Mouse (Mus musculus): Measurements from ENCODE around the gene Crtac1. TPM values are rescaled to one million over a fixed set of nuclear protein-coding genes. Genes with fewer than 3 reads are reported as not detected.

The Crtac1 gene
- polyA plus RNA-seq, 1 experiment = 0.29 TPM

DNA sequence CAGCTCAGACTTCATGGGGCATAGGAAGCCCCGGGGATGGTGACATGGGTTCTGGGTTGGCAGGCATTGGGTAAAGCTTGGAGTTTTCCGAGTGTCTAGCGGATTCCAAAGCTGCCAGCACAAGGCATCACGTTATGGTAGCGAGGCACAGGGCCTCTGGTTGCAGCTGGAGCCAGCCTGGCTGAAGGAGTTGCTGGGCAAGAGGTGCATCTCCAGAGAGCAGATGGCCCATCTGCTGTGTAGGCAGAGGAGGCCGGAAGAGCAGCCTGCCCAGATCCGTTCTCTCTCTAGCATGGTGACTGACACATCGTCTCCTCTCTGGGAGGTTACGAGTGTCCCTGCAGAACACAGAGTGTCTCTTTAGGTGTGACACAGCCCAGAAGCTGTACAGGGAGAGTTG, 103.4 kb downstream of the Crtac1 start:
- DNase-seq (ENCODE audit: low spot score) = no peak

DNA sequence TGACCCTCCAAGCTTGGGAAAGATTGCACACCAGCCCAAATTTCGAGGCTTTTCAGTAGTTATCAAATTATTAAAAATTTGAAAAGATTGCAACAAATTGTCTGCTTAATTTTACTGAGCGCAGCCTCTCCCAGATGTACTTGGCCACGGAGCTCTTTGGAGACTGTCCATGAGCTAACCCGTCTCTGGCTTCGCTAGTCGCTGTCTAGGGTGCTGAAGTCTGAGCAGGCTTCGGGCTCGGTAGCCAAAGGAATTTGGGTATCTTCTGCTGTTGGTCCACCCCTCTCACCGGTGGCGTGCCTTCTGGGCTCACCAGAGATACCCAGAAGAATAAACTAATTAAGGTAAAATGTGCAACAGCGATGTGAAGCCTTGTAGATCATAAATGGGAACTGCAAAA, 105.7 kb downstream of the Crtac1 start:
- no peak for DNase-seq (ENCODE audit: low spot score)

DNA sequence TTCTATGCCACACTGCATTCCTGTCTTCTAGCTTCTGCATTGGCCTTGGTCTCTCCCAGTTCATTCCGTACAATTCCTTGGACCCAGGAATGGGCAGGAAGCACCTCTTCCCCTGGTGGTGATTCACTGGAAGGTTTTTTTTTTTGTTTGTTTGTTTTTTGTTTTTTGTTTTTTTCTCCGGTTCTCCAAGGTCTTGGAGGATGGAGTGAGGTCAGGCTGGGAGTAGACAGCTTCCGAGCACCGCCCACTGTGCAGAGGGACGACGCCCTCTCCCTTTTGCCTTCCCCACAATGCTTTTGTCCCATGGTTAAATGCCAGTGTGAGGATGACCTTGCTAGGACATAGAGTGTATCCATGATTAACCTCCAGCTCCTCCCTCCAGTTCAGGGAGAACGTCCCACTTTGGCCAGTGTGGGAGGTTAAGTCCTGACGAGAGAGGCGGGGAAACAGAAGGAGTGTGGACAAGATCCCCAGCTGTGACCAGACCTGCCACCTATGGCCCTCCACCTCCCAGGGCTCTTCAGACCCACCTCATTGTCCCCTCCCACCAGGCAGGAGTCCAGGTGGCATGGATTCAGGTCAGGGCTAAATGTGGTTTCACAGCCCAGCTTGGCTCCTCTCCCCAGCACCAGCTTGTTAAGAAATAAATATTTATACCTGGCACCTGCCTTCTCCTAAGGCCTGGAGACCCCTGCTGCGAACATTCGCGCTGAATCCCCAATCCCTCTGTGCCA, 109.1 kb downstream of the Crtac1 start:
- no peak for DNase-seq (ENCODE audit: low spot score)

DNA sequence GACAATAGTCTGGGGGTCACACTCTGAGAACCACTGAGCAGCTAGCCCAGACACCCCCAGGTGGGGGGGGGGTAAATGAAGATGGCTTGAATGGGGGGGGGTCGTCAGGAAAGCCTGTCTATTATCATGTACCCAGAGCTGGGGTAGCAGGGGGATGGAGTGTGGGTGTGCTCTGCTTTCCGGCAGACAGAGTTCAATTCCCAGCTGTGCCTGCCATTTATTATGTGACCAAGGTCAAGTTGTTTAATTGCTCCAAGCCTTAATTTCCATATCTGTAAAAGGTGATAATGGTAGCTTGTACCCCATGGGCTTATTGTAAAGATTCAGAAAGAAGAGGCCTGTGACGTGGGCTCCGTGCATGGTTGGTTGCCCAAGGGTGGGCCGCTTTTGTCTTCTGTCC, 109.6 kb downstream of the Crtac1 start:
- DNase-seq (ENCODE audit: low spot score) = no peak

DNA sequence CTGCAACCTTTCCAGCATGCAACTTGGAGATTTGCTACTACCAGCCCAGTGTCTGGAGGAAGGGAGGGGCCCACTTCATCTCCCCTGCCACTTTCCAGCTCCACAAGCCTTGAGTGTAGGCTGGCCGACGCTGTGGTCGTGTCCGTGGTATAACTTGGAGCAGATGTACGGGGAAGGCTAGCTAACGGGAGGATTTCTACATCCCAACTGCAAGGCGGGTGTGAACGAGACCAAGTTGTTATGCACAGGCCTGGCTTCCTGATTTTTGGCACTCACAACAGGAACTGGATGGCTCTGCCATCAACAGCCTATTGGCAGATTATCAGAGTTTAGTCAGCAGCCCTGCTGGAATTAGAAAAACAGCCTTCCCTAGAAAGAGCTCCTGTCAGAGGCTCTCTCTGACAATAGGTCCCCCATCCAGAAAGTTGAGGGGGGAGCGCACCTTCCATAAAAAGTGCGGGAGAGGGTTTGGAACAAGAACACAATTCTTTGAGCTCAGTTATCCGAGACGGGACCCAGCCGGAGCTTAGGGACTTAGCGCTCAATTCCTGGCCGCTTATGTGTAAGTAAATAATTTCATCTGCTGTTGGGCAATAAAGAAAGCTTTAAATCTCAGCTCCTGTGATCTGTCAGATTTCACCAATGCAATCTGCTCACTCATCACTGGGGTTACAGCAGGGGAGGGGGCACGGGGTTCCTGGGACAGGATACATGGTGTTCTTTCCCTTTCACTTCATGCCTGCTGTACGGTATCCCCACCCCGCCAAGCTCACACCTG, 113.7 kb downstream of the Crtac1 start:
- DNase-seq (ENCODE audit: low spot score) = no peak

DNA sequence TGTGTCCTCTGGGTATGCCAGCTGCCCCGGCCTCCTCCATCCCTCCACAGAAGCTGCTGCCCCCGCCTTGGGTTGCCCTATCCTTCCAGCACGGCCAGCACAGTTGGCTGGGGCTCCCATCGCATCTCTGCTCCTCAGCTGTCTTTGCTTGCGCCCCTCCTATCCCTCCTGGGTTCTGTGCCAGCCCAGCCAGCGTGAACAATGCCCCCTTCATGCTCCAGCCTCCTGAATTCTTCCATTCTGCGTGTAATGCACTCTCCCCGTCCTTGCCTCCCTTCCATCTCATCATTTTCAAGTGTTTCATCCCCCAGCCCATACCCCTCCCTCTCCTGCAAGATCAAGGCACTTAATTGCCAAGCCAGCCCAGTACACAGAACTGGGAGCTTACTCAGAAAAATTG, 114.6 kb downstream of the Crtac1 start:
- no peak for DNase-seq (ENCODE audit: low spot score)

DNA sequence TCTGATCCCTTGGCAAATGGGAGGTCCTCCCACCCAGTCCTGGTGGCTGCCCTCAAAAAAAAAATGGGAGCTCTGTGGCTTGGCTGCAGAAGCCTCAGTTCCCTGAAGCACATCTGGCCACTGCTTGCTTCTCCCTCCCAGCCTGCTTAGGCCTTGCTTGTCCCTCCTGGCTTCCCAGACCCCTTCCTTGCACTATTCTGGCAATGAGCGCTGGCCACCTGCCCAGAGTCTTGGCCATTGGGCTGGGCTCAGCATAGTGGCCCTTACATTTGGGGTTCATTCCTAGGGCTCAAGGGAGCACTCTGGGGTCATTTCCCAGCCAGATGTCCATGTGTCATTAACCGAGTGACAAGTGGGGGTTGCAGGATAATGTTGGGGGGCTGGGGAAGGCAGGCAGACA, 115.1 kb downstream of the Crtac1 start:
- no peak for DNase-seq (ENCODE audit: low spot score)

DNA sequence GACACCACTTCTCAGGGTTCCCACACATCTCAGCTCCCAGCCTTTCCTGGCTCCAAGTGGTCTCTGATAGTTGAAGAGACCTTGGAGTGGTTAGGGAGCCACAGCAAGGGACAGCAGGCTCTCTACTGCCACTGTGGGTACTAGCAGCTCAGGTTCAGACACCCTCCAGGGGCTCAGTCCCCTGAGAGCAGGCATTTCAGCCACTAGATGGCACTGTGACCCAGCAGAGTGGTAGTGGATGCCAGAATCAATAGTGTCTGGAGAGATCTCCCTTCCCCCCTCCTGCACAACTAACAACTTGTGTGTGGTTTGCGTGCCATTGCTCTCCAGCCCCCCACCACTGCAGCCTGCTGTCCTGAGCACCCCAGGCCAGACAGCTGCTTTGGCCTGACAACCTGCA, 115.7 kb downstream of the Crtac1 start:
- DNase-seq (ENCODE audit: low spot score) = peak; percentile 41

DNA sequence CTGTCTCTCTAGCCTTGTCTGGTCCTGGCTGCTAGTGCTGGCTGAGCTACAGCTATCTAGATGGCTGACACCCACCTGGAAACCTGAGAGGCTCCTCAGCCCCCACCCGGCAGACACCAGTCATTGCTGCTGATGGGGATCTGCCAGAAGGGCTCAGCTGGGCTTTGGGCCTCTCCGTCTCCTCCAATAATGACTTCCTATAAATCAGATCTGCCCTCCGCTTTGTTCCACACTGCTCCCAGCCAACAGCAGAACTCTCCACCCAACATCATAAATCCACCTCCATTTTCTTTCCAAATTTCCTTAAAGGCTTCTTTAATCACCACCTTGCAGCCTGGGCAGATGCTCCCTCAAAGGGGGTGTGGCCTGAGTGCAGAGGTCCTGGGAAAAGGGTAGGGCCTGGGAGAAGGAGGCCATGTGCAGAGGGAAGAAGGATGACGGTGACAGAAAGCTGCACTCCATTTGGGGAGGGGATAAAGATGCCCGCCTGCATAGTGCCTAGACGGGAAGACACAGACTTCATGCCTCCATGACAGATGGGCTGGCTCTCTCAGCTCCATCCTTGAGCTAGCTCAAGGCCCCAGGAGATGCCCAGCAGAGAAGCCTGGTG, 116.4 kb downstream of the Crtac1 start:
- DNase-seq (ENCODE audit: low spot score) = no peak

DNA sequence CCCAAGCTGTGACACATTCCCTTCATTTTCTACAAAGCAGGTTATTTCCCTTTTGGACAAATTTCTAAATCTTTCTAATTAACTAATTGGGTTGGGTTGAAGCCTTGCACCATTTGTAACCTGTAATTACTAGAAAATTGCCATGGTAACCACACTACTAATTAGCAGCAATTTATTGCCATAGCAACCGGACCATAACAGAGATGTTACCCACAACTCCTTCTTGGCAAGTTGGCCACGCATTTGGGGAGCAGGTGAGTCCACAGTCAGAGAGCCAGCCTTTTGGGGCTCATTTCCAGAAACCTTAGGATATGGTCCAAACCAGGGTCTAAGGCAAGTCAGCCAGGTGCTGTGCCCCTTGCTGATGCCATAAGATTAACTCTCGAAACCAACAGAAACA, 119.4 kb downstream of the Crtac1 start:
- DNase-seq (ENCODE audit: low spot score) = no peak

DNA sequence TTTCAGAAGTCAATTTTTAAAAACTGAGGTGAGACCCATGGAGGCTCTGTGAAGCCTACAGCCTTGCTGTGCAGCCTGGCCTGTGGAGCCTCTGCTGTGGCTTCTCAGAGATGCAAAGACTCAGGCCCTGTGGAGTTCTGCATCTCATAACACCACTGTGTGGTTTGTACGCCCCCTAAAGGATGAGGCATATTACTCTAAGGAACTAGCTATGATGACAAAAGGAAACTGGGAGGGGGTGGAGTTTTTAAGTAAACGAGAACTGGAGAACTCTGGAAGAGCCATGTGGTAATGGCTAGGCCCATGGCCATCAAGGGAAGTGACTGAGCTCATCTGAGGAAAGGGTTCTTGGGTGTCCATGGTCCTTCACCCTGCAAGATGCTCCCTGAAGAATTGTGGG, 120.3 kb downstream of the Crtac1 start:
- no peak for DNase-seq (ENCODE audit: low spot score)

DNA sequence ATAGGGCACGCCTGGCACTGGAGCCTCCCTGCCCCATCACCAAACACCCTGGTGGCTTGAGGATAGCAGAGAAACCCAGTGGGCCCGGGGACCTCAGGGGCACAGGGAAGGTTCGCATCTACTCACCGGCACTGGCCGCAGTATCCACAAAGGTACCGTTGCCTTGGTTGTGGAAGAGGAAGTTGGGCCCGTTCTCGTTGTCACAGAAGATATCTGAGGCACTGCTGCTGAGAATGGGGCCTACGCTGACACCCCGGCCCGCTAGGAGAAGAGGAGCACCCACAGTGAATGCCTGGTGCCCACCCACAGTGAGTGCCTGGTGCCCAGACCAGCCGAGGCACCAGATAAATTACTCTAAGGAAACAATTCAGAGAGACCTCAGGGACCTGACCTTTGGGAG, 122.7 kb downstream of the Crtac1 start:
- DNase-seq (ENCODE audit: low spot score) = no peak

DNA sequence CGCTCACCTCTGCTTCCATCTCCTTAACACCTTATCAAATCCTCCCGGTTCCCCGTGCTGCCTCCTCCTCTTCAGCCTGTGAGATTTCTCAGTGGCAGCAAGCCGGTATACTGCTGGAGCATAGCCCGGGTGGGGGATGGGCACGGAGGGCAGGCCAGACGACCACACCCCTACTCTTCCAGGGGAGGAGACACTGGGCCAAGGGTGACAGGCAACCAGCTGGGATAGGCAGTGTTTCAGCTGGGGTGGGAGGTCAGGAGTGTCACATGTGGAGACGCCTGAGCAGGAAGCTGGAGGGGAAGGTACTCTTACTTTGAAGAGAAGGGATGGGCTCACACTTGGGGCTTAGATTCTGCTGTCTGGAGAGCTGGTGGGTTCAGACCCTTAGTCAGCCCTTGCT, 124.6 kb downstream of the Crtac1 start:
- no peak for DNase-seq (ENCODE audit: low spot score)

DNA sequence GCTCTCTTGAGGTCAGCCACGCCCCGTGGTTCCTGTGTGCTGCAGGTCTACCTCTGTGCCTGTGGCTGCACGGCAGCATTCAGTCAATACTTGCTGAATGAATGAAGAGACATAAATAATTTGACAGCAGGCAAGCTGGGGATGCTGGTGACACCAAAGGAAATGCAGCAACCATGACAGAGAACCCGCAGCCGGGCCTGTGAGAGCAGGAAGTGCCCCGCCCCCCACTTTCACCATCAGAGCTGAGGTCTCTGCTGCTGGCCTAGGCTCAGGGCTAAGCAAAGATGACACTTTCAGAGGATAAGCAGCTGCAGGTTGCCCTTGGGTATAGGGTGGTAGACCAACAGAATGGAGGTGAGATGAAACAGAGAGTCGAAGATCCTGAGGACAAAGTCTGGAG, 125.4 kb downstream of the Crtac1 start:
- no peak for DNase-seq (ENCODE audit: low spot score)

DNA sequence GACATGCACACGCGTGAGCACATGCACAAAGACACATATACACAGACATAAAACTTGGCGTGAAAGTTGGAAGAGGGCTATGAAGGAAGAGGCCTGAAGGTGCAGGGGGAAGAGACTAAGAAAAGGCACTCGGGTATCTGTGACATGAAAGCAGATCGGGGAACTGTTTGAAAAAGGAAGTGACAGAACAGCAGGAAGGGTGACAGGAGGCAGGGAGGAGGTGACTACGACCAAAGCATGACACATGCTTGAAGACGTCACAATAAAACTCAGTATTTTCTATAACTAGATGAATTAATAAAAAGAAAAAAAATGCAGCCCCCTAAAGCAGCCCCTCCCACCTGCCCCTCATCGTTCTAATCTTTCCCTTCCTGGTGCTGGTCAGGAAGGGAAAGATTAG, 125.8 kb downstream of the Crtac1 start:
- DNase-seq (ENCODE audit: low spot score) = no peak

DNA sequence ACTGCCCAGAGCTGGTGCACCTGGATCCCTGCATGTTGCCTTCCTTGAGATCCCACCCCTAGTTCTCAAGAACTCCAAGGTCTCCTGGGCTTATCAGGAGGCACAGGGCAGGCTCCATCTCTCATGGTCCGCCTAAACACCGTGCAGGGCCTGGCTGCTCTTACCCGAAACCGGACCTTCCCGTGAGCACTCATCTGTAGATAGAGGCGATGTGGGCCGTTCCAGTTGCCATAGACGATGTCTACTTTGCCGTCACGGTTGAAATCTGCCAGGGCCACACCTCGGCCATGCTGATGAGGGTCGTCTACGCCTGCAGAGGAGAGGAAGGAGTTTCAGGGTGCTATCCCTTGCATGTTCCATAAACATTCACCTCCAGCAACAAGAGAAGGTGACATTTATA, 127.1 kb downstream of the Crtac1 start:
- no peak for DNase-seq (ENCODE audit: low spot score)

DNA sequence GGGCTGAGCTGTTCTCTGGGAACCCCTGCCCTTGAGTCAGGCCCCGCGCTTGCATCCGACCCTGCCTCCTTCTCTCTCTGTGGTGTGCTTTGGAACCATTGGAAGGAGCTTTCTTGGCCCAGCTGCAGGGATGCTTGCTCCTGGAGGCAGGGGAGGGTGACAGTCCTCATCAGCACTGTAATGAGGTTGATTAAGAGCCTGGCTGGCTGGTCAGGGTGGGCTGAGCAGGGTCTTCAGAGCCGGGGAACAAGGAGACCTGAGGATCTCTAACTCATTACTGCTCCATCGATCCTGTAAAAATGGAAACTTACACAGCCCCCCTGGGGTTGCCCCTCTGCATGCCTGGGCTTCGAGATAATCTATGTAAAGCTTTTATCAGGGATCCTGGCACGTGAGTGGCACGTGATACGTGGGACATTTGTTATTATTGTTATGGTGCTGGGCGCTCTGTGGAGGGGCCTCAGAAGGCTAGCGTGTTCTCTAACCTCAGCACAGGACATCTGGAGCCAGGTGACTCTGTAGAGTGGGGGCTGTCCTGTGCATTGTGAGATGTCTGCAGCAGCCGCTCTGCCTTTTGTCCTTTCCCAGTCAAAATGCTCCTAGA, 128.3 kb downstream of the Crtac1 start:
- DNase-seq (ENCODE audit: low spot score) = no peak

DNA sequence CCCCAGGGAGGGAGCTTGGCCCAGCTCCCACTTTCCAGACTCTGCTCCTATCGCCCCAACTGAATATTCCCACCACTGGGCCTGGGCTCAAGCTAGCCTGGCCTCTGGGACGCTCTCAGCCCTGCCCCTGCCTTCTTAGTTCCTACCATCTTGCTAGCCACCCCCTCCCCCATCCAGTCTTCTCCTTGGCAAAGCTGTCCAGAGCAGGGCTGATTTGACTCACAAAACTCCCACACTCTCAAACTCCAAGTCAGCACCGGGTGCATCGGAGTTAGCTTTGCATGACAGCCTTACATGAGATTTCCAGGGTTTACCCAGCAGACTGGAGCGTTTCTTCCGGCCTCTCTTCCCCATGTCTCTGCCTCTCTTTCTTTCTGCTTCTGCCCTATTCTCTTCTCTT, 138.4 kb downstream of the Crtac1 start:
- DNase-seq (ENCODE audit: low spot score) = no peak

DNA sequence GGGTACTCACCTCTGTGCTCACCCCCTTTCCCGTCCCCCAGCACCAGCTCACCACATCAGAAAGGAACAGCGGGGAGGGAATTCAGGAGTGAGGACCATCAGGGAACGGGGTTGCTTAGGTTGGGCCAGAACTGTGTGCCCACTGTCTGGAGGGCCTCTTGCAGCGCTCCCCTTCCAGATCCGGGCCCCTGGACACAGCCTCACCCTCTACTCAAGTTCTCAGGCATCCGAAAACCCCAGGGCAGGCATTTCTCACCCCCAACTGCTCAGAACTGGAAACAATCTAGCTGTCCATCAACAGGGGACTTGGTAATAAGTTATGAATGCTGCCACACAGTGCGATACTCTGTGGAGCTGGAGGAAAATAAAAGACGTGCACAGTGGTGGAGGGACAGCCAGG, 139.5 kb downstream of the Crtac1 start:
- DNase-seq (ENCODE audit: low spot score) = no peak

DNA sequence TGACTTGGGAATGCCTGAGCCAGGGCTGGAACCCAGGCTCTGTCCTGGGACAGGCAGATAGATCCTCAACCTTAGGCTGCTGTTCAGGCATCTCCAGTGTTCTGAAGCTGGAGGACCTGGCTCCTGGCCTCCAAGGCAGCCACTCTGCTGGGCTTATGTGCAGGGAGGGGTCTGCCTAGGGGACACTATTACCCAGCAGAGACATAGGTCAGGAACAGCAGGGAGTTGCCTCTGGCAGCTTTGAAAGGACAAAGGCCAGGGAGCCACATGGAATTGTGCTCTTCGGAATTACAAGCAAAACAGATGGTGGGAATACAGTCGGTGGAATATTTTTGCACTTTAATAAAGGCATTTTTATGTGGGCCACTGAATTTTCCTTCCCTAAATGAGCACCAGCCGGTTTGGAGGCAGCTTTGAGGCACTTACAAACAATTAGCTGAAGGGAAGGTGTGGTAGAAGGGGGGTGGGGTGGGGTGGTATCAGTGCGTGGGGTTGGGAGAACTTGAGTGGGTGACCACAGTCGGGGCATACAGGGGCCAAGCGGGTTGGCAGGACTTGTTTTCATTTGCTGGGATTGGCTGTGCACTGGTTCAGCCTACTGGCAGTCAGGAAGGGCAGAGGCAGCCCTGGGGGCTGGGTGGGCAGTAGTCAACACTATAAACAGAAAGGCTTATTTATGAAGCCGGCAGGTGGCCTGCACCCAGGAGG, 140.5 kb downstream of the Crtac1 start:
- no peak for DNase-seq (ENCODE audit: low spot score)

DNA sequence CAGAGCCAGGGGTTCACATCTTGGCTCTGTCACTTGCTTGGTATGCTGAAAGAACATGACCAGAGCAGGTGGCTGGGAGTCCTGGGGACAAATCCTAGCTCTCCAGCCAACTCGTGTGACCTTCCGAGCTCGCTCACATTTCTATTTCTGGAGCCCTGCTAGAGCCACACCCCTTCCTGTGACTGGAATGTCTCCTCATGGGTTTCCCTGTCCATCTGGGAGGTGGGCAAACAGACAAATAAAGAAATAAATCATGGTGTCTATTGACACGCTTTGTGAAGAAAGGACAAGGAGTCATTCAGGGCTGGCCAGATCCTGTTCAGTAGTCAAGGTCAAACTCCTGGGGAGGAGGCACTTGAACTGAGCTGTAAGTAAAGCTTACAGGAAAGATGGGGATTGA, 143.2 kb downstream of the Crtac1 start:
- DNase-seq (ENCODE audit: low spot score) = no peak

DNA sequence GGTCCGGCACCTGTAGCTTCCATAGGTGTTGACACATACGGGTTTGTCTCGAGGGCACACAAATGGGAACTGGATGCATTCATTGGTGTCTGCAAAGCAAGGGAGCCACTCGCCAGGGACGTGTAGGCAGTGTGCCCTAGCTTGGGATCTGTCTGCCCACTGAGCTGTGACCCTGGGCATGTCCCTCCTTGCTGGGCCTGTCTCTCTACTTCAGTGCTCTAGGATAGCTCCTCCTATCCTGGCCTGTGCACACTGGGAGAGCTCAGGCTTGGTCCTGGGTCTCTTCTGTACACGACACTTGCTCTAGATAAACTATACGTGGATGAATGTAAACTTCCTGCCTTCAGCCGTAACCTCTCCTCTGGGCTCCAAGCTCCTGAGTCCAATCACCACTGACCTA, 147.4 kb downstream of the Crtac1 start:
- no peak for DNase-seq (ENCODE audit: low spot score)

All from urinary bladder, adult 2 months (tissue).